In genomic region chr1:170424258-170424889, GRCm38 (mm10) we compare ENCODE assay signal across 14 mouse cellular contexts.
DNase-seq lines count a peak whose midpoint lies in the region; ATAC-seq and TF ChIP-seq lines count a peak whose summit lies in the region.
"Had no signal": no experiment of that assay in that cellular context is flagged by ENCODE, and none has a peak within 500 bp of the region (broad histone marks: within the 10 kb centered on the region; RNA-seq: fewer than 3 reads in every experiment).

No protein-coding gene starts in this region.

- DNase-seq in brain, adult 2 months (ENCODE audit: low read depth, low spot score), result peak; percentile 48
- peak; percentile 15 to 35 for DNase-seq in cerebellum, postnatal 14 days
- peak; percentile 72 for DNase-seq in hindbrain, embryonic 10.5 days (ENCODE audit: low spot score)
- no peak for DNase-seq in kidney, adult 2 months
- no peak for DNase-seq in frontal cortex, postnatal 36 days (ENCODE audit: low spot score in 2 of 2)
- DNase-seq in lung, postnatal 0 days (ENCODE audit: low spot score), result no peak
- DNase-seq: kidney, postnatal 4 days; lung, adult 2 months; right cerebral cortex, postnatal 25 days had no signal

- WGBS in hindbrain, embryonic 10.5 days, result 39% methylated on average over 10 of the region's 10 CpGs
- 19% methylated on average over 10 of the region's 10 CpGs for WGBS in midbrain, embryonic 15.5 days
- 93% methylated on average over 10 of the region's 10 CpGs for WGBS in kidney, adult 2 months
- WGBS in lung, postnatal 0 days, result 88% methylated on average over 10 of the region's 10 CpGs

- H3K4me2 ChIP-seq in midbrain, embryonic 15.5 days, result no peak overlapping the region
- no peak overlapping the region for H3K4me2 ChIP-seq in lung, postnatal 0 days (replicated peaks; ENCODE audit: low read depth, low read length)
- H3K4me2 ChIP-seq: embryonic facial prominence, embryonic 13.5 days had no signal

- no peak for TF ChIP-seq CTCF in kidney, adult 2 months (conservative IDR thresholded peaks at IDR 0.05; ENCODE audit: insufficient read depth, insufficient read length, low read depth, low read length)
- no peak for TF ChIP-seq CTCF in lung, postnatal 0 days (IDR thresholded peaks at IDR 0.05)

- H3K36me3 ChIP-seq in hindbrain, embryonic 10.5 days, result no peaks in the 10 kb centered on the region
- H3K36me3 ChIP-seq in midbrain, embryonic 15.5 days (replicated peaks), result no peaks in the 10 kb centered on the region
- H3K36me3 ChIP-seq in kidney, adult 2 months (ENCODE audit: control insufficient read depth, insufficient read depth, low read length), result no peaks in the 10 kb centered on the region
- no peaks in the 10 kb centered on the region for H3K36me3 ChIP-seq in lung, postnatal 0 days (ENCODE audit: insufficient read depth, low read length)
- H3K36me3 ChIP-seq: embryonic facial prominence, embryonic 13.5 days; limb, embryonic 10.5 days had no signal

- H3K27me3 ChIP-seq in hindbrain, embryonic 10.5 days (ENCODE audit: insufficient read depth, poor library complexity, severe bottlenecking), result no peaks in the 10 kb centered on the region
- no peaks in the 10 kb centered on the region for H3K27me3 ChIP-seq in midbrain, embryonic 15.5 days (replicated peaks)
- H3K27me3 ChIP-seq in kidney, adult 2 months (replicated peaks; ENCODE audit: control insufficient read depth, insufficient read depth, low read length), result no peaks in the 10 kb centered on the region
- no peaks in the 10 kb centered on the region for H3K27me3 ChIP-seq in lung, postnatal 0 days (replicated peaks; ENCODE audit: insufficient read depth, low read length)
- H3K27me3 ChIP-seq: CH12.LX; embryonic facial prominence, embryonic 13.5 days had no signal

- no peaks in the 10 kb centered on the region for H3K9me3 ChIP-seq in hindbrain, embryonic 10.5 days
- H3K9me3 ChIP-seq in midbrain, embryonic 15.5 days, result no peaks in the 10 kb centered on the region
- no peaks in the 10 kb centered on the region for H3K9me3 ChIP-seq in lung, postnatal 0 days (ENCODE audit: low read length)
- H3K9me3 ChIP-seq: embryonic facial prominence, embryonic 13.5 days; limb, embryonic 10.5 days had no signal

- peak overlapping the region; percentile 75 for H3K27ac ChIP-seq in hindbrain, embryonic 10.5 days
- H3K27ac ChIP-seq in midbrain, embryonic 15.5 days, result peak overlapping the region; percentile 22
- no peak overlapping the region for H3K27ac ChIP-seq in kidney, adult 2 months (ENCODE audit: insufficient read depth, low read depth, low read length)
- H3K27ac ChIP-seq in lung, postnatal 0 days (ENCODE audit: low read length), result no peak overlapping the region
- H3K27ac ChIP-seq: embryonic facial prominence, embryonic 13.5 days; limb, embryonic 10.5 days had no signal

- no peak for TF ChIP-seq POLR2A in kidney, adult 2 months (IDR thresholded peaks at IDR 0.05; ENCODE audit: low read depth, low read length)

- TF ChIP-seq EP300 in lung, postnatal 0 days (IDR thresholded peaks at IDR 0.05), result no peak

- no peak overlapping the region for H3K4me3 ChIP-seq in hindbrain, embryonic 10.5 days
- no peak overlapping the region for H3K4me3 ChIP-seq in midbrain, embryonic 15.5 days
- H3K4me3 ChIP-seq in kidney, adult 2 months (ENCODE audit: insufficient read depth, low read depth, low read length), result no peak overlapping the region
- H3K4me3 ChIP-seq in lung, postnatal 0 days (ENCODE audit: low read depth, low read length), result no peak overlapping the region
- H3K4me3 ChIP-seq: embryonic facial prominence, embryonic 13.5 days; limb, embryonic 10.5 days had no signal

- H3K4me1 ChIP-seq in hindbrain, embryonic 10.5 days (replicated peaks), result peaks cover 41% of the 10 kb centered on the region
- H3K4me1 ChIP-seq in midbrain, embryonic 15.5 days, result peaks cover 15% of the 10 kb centered on the region
- H3K4me1 ChIP-seq in kidney, adult 2 months (ENCODE audit: control insufficient read depth, insufficient read depth, low read length), result peaks cover 28% of the 10 kb centered on the region
- H3K4me1 ChIP-seq in lung, postnatal 0 days (ENCODE audit: insufficient read depth, low read depth, low read length), result no peaks in the 10 kb centered on the region
- H3K4me1 ChIP-seq: embryonic facial prominence, embryonic 13.5 days; limb, embryonic 10.5 days had no signal

- no peak overlapping the region for H3K9ac ChIP-seq in midbrain, embryonic 15.5 days
- H3K9ac ChIP-seq in lung, postnatal 0 days (replicated peaks; ENCODE audit: low read depth), result no peak overlapping the region
- H3K9ac ChIP-seq: embryonic facial prominence, embryonic 13.5 days had no signal

- peak; percentile 90 for ATAC-seq in midbrain, embryonic 15.5 days (replicated peaks)
- no peak for ATAC-seq in monocyte, adult 5-6 weeks (replicated peaks; ENCODE audit: insufficient number of reproducible peaks, low FRiP score, low TSS enrichment, poor library complexity, severe bottlenecking)
- ATAC-seq in lung, postnatal 0 days, result no peak

Comparison
In these comparisons a context has a peak if more than half of its experiments do, and no peak if none do; other contexts are left out.
1. DNase-seq: peak in brain, adult 2 months (single experiment), cerebellum, postnatal 14 days (2 of 2) and hindbrain, embryonic 10.5 days (single experiment); none in kidney, adult 2 months (single experiment), frontal cortex, postnatal 36 days (0 of 2) and lung, postnatal 0 days (single experiment).
2. H3K27ac ChIP-seq: peak in hindbrain, embryonic 10.5 days (single experiment) and midbrain, embryonic 15.5 days (single experiment); none in kidney, adult 2 months (single experiment) and lung, postnatal 0 days (single experiment).